Mouse (Mus musculus): ENCODE measurements around the gene Atxn7l1.

DNA sequence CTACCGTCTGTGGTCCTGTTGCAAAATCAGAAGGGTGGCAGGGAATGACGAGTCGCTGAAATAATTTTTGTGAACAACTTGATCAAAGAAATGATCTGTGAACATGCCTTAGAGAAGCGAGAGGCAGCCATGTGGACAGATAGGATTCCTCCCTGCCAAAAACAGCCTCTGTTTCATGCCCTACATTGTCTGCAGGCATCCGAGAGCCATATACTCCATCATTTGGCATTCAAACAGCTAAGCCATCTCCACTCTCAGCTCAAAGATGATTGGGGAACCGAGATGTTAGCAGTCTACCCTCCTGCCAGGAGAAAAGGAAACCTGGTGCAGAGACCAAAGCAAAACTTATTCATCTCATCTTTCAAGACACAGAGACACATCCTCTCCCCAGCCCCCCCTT, 193.2 kb downstream of the Atxn7l1 start:
- no peak for TF ChIP-seq POLR2A (IDR thresholded peaks at IDR 0.05; ENCODE audit: low read depth, low read length)
- TF ChIP-seq CTCF (conservative IDR thresholded peaks at IDR 0.05; ENCODE audit: insufficient read depth, insufficient read length, low read depth, low read length) = no peak

Measured in kidney, adult 2 months (tissue).